In the genomic region with DNA sequence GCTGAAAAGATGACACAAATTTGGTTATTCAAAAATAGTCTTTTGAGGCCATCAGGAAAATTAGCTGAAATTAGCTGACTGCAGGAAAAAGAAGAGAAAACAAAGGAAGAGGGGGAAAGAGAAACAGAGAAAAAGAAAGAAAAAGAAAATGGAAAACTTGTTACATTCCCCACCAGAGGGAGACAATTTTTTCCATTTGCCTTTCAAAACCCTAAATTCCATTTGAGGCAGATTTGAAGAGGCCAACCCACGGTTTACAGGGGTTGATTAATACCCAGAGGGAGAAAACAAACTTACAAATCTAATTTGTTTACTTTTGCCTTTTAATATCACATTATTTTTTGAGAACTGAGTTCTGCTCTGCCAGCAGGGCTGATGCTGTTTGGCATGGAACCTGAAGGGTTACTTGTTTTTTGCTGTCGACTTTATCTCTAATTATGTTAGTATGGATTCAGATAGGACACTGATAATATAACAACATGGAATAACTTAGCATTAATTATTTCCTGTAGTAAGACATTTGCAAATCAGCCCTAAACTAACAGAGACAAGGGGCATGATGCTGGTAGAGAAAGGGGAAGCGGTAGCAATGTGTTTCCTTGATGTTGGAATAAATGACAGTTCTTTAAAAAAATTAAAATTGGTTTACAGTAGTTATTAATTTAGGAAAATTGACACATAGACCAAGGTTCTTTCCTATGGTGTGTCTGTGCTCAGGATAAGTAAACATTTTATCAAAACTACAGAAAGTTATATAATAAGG, we compare ENCODE assay signal across 14 mouse cellular contexts.
DNase-seq lines count a peak whose midpoint lies in the region; ATAC-seq and TF ChIP-seq lines count a peak whose summit lies in the region.
"Had no signal": no experiment of that assay in that cellular context is flagged by ENCODE, and none has a peak within 500 bp of the region (broad histone marks: within the 10 kb centered on the region; RNA-seq: fewer than 3 reads in every experiment).

No protein-coding gene starts in this region.

- H3K4me3 ChIP-seq in forebrain, embryonic 13.5 days = no peak overlapping the region
- no peak overlapping the region for H3K4me3 ChIP-seq in forebrain, embryonic 10.5 days
- H3K4me3 ChIP-seq in layer of hippocampus, adult 2 months = no peak overlapping the region
- H3K4me3 ChIP-seq: limb, embryonic 12.5 days had no signal

- H3K9me3 ChIP-seq in forebrain, embryonic 13.5 days (replicated peaks) = no peaks in the 10 kb centered on the region
- H3K9me3 ChIP-seq in forebrain, embryonic 10.5 days = no peaks in the 10 kb centered on the region
- H3K9me3 ChIP-seq: G1E; limb, embryonic 12.5 days had no signal

- ATAC-seq in forebrain, embryonic 13.5 days = peak; percentile 43
- peak; percentile 87 for ATAC-seq in common myeloid progenitor, adult 5-6 weeks (replicated peaks; ENCODE audit: low read depth, poor library complexity, severe bottlenecking)

- TF ChIP-seq CTCF in layer of hippocampus, adult 2 months (conservative IDR thresholded peaks at IDR 0.05) = peak; percentile 70

- WGBS in forebrain, embryonic 13.5 days = 61% methylated on average over 3 of the region's 3 CpGs
- 70% methylated on average over 3 of the region's 3 CpGs for WGBS in forebrain, embryonic 10.5 days

- no peak for DNase-seq in forebrain, embryonic 10.5 days (ENCODE audit: extremely low spot score, low spot score)
- DNase-seq in layer of hippocampus, adult 2 months (ENCODE audit: low spot score in 2 of 2) = no peak
- DNase-seq in layer of hippocampus, postnatal 25 days (ENCODE audit: extremely low spot score in 1 of 2, low spot score in 1 of 2) = no peak
- DNase-seq in 416B (ENCODE audit: low read depth) (peak; percentile 60), MN1 (ENCODE audit: low spot score) (no peak)
- no peak for DNase-seq in cerebellum, adult 8-10 months
- DNase-seq: cerebellum, adult 2 months; kidney, postnatal 36 days; layer of hippocampus, postnatal 36 days; right cerebral cortex, postnatal 14 days had no signal

- H3K36me3 ChIP-seq in forebrain, embryonic 13.5 days (ENCODE audit: poor library complexity, severe bottlenecking) = no peaks in the 10 kb centered on the region
- H3K36me3 ChIP-seq in forebrain, embryonic 10.5 days (replicated peaks) = no peaks in the 10 kb centered on the region
- H3K36me3 ChIP-seq: G1E; limb, embryonic 12.5 days had no signal

- no peak overlapping the region for H3K9ac ChIP-seq in forebrain, embryonic 13.5 days
- H3K9ac ChIP-seq: limb, embryonic 12.5 days had no signal

- H3K27me3 ChIP-seq in forebrain, embryonic 13.5 days = no peaks in the 10 kb centered on the region
- no peaks in the 10 kb centered on the region for H3K27me3 ChIP-seq in forebrain, embryonic 10.5 days (ENCODE audit: poor library complexity, severe bottlenecking)
- H3K27me3 ChIP-seq: limb, embryonic 12.5 days had no signal

- no peaks in the 10 kb centered on the region for H3K4me1 ChIP-seq in forebrain, embryonic 13.5 days
- no peaks in the 10 kb centered on the region for H3K4me1 ChIP-seq in forebrain, embryonic 10.5 days
- H3K4me1 ChIP-seq: limb, embryonic 12.5 days had no signal

- H3K27ac ChIP-seq in forebrain, embryonic 13.5 days = no peak overlapping the region
- H3K27ac ChIP-seq in forebrain, embryonic 10.5 days = no peak overlapping the region
- H3K27ac ChIP-seq in layer of hippocampus, adult 2 months = no peak overlapping the region
- H3K27ac ChIP-seq: limb, embryonic 12.5 days had no signal

- no peak overlapping the region for H3K4me2 ChIP-seq in forebrain, embryonic 13.5 days
- H3K4me2 ChIP-seq: limb, embryonic 12.5 days had no signal
